Mouse (Mus musculus): Measurements from ENCODE around the gene Pbld2. TPM values are rescaled to one million over a fixed set of nuclear protein-coding genes. Genes with fewer than 3 reads are reported as not detected.

Pbld2 gene
- total and polyA plus RNA-seq, 2 experiments from 2014 or later, result 1.2 TPM; not detected in 1

GRCm38 (mm10) chr10:62987341-62987740 is 36.8 kb upstream of the Pbld2 start:
- no peaks in the 10 kb centered on the region for H3K4me1 ChIP-seq (ENCODE audit: insufficient read depth, low read length)
- no peaks in the 10 kb centered on the region for H3K27me3 ChIP-seq (ENCODE audit: insufficient read depth, low read length)
- WGBS, result 16% methylated on average over 3 of the region's 3 CpGs
- ATAC-seq (ENCODE audit: low FRiP score), result 0 out of 2 replicates have a peak, but pooled peaks have one; percentile 25
- H3K36me3 ChIP-seq (ENCODE audit: insufficient read depth, low read length), result peaks cover 45% of the 10 kb centered on the region
- peak; percentile 50 for DNase-seq (ENCODE audit: low spot score)
- TF ChIP-seq CTCF (IDR thresholded peaks at IDR 0.05), result peak; percentile 75
- H3K9ac ChIP-seq (replicated peaks; ENCODE audit: low read length, poor library complexity, severe bottlenecking), result no peak overlapping the region
- no peak overlapping the region for H3K4me3 ChIP-seq (ENCODE audit: low read depth, low read length)
- no peak overlapping the region for H3K4me2 ChIP-seq (ENCODE audit: low read depth, low read length, poor library complexity, severe bottlenecking)
- H3K9me3 ChIP-seq (ENCODE audit: low read length), result no peaks in the 10 kb centered on the region
- H3K27ac ChIP-seq (ENCODE audit: low read depth, low read length), result no peak overlapping the region

GRCm38 (mm10) chr10:62990636-62991035 is 33.5 kb upstream of the Pbld2 start:
- H3K9me3 ChIP-seq (ENCODE audit: low read length), result no peaks in the 10 kb centered on the region
- H3K4me2 ChIP-seq (ENCODE audit: low read depth, low read length, poor library complexity, severe bottlenecking), result no peak overlapping the region
- DNase-seq (ENCODE audit: low spot score) (no peak), ATAC-seq (ENCODE audit: low FRiP score) (no peak)
- H3K36me3 ChIP-seq (ENCODE audit: insufficient read depth, low read length), result peaks cover 60% of the 10 kb centered on the region
- H3K4me3 ChIP-seq (ENCODE audit: low read depth, low read length), result no peak overlapping the region
- TF ChIP-seq CTCF (IDR thresholded peaks at IDR 0.05), result no peak
- H3K9ac ChIP-seq (replicated peaks; ENCODE audit: low read length, poor library complexity, severe bottlenecking), result no peak overlapping the region
- H3K27me3 ChIP-seq (ENCODE audit: insufficient read depth, low read length), result no peaks in the 10 kb centered on the region
- no peaks in the 10 kb centered on the region for H3K4me1 ChIP-seq (ENCODE audit: insufficient read depth, low read length)
- 94% methylated on average over 15 of the region's 15 CpGs for WGBS
- H3K27ac ChIP-seq (ENCODE audit: low read depth, low read length), result no peak overlapping the region

GRCm38 (mm10) chr10:62993991-62994390 is 30.1 kb upstream of the Pbld2 start:
- Histone ChIP-seq H3K27ac (ENCODE audit: low read depth, low read length) (no peak overlapping the region), H3K9me3 (ENCODE audit: low read length) (no peaks in the 10 kb centered on the region), H3K27me3 (ENCODE audit: insufficient read depth, low read length) (no peaks in the 10 kb centered on the region), H3K9ac (replicated peaks; ENCODE audit: low read length, poor library complexity, severe bottlenecking) (no peak overlapping the region), H3K4me1 (ENCODE audit: insufficient read depth, low read length) (no peaks in the 10 kb centered on the region), H3K36me3 (ENCODE audit: insufficient read depth, low read length) (peaks cover 80% of the 10 kb centered on the region), H3K4me2 (ENCODE audit: low read depth, low read length, poor library complexity, severe bottlenecking) (no peak overlapping the region), H3K4me3 (ENCODE audit: low read depth, low read length) (no peak overlapping the region)
- DNase-seq (ENCODE audit: low spot score), result no peak
- no peak for TF ChIP-seq CTCF (IDR thresholded peaks at IDR 0.05)
- ATAC-seq (ENCODE audit: low FRiP score), result no peak
- 88% methylated on average over 6 of the region's 9 CpGs for WGBS

- Histone ChIP-seq H3K27me3 (ENCODE audit: insufficient read depth, low read length) (no peaks in the 10 kb centered on the region), H3K4me3 (ENCODE audit: low read depth, low read length) (no peak overlapping the region), H3K27ac (ENCODE audit: low read depth, low read length) (no peak overlapping the region), H3K4me1 (ENCODE audit: insufficient read depth, low read length) (no peaks in the 10 kb centered on the region), H3K9ac (replicated peaks; ENCODE audit: low read length, poor library complexity, severe bottlenecking) (no peak overlapping the region), H3K9me3 (ENCODE audit: low read length) (no peaks in the 10 kb centered on the region), H3K36me3 (ENCODE audit: insufficient read depth, low read length) (peaks cover 82% of the 10 kb centered on the region), H3K4me2 (ENCODE audit: low read depth, low read length, poor library complexity, severe bottlenecking) (no peak overlapping the region)
- DNase-seq (ENCODE audit: low spot score), result no peak
- no peak for ATAC-seq (ENCODE audit: low FRiP score)
- 60% methylated on average over 9 of the region's 9 CpGs for WGBS
- no peak for TF ChIP-seq CTCF (IDR thresholded peaks at IDR 0.05)
Measured at GRCm38 (mm10) chr10:63000584-63000983, 23.5 kb upstream of the Pbld2 start.

GRCm38 (mm10) chr10:63003252-63003651 is 20.9 kb upstream of the Pbld2 start:
- 77% methylated on average over 9 of the region's 9 CpGs for WGBS
- no peak for TF ChIP-seq CTCF (IDR thresholded peaks at IDR 0.05)
- Histone ChIP-seq H3K9me3 (ENCODE audit: low read length) (no peaks in the 10 kb centered on the region), H3K9ac (replicated peaks; ENCODE audit: low read length, poor library complexity, severe bottlenecking) (no peak overlapping the region), H3K4me1 (ENCODE audit: insufficient read depth, low read length) (no peaks in the 10 kb centered on the region), H3K4me2 (ENCODE audit: low read depth, low read length, poor library complexity, severe bottlenecking) (no peak overlapping the region), H3K4me3 (ENCODE audit: low read depth, low read length) (no peak overlapping the region), H3K36me3 (ENCODE audit: insufficient read depth, low read length) (peaks cover 71% of the 10 kb centered on the region), H3K27me3 (ENCODE audit: insufficient read depth, low read length) (no peaks in the 10 kb centered on the region), H3K27ac (ENCODE audit: low read depth, low read length) (no peak overlapping the region)
- DNase-seq (ENCODE audit: low spot score) (no peak), ATAC-seq (ENCODE audit: low FRiP score) (no peak)

- DNase-seq (ENCODE audit: low spot score) (no peak), ATAC-seq (ENCODE audit: low FRiP score) (no peak)
- Histone ChIP-seq H3K27me3 (ENCODE audit: insufficient read depth, low read length) (no peaks in the 10 kb centered on the region), H3K36me3 (ENCODE audit: insufficient read depth, low read length) (peaks cover 68% of the 10 kb centered on the region), H3K9ac (replicated peaks; ENCODE audit: low read length, poor library complexity, severe bottlenecking) (no peak overlapping the region), H3K27ac (ENCODE audit: low read depth, low read length) (no peak overlapping the region), H3K4me1 (ENCODE audit: insufficient read depth, low read length) (no peaks in the 10 kb centered on the region), H3K4me3 (ENCODE audit: low read depth, low read length) (no peak overlapping the region), H3K4me2 (ENCODE audit: low read depth, low read length, poor library complexity, severe bottlenecking) (no peak overlapping the region), H3K9me3 (ENCODE audit: low read length) (no peaks in the 10 kb centered on the region)
- no peak for TF ChIP-seq CTCF (IDR thresholded peaks at IDR 0.05)
- WGBS, result 92% methylated on average over 9 of the region's 9 CpGs
Measured at GRCm38 (mm10) chr10:63004556-63004955, 19.6 kb upstream of the Pbld2 start.

All from midbrain, postnatal 0 days (tissue).